Mouse (Mus musculus): Measurements from ENCODE around the gene Gm13304.
"Not testable (repeated sequence)": the region's sequence is repeated elsewhere in the genome, so short reads cannot be mapped to it uniquely, and the experiment has no call there.

The Gm13304 gene

DNA sequence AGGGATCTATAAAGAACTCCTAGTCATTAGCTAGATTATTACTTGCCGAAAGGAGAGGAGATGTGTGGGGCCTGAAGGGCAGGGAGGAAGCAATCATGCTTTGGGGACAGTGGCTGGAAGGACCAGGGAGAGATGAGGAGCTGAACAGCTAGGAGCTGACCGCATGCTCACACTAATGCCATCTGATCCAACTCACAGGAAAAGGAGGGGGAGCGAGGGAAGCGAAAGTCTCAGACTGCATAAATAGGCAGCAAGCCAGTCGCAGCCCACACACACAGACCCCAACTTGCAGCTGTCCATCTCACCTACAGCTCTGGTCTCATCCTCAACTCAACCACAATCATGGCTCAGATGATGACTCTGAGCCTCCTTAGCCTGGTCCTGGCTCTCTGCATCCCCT is at the start of gene Gm13304:
Gene Gm13304, plus strand, starts transcription at position 301 of the 400 bp plus-strand sequence.
- DNase-seq = not testable (repeated sequence)

DNA sequence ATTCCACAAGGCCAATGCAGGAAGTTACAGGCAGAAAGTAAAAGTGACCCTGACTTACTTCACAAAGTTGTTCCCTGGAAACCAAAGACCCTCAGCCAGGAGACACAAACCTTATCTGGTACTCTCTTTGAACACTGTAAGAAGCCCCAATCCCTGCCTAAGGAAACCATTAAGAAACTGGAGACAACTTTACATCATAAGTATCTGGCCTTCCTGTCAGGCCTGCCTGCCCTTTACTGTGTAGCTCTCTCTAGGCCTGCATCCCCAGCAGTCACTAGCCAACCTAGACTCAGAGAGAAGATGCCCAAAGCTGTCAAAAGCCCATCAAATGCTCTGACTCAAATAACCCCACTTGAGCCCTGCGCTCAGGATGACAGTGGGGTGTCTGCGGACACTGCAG is 23.7 kb upstream of the Gm13304 start, which contains the start of gene Gm3893:
Gene Gm3893, plus strand, starts transcription at position 301 of the 400 bp plus-strand sequence.
- not testable (repeated sequence) for DNase-seq

DNA sequence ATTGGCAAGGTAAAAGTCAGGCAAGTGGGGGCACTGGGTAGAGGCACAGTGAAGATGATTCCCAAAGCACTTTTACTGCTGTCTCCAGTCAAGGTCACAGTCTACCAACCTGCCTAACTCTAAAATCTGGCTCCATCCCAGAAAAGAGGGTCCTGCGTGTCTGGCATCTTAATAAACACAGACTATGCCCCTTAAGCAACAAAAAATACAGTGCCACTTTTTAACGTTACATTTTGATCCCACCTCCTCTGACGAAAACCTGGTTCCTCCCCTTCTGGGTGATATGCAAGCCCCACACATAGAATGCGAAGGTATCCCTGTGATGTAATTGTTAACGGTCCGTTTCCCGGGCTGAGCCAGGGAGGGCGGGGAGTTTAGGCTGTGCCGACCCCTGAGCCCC is 38.5 kb downstream of the Gm13304 start, which contains the start of gene Gm13306:
Gene Gm13306, plus strand, starts transcription at position 301 of the 400 bp plus-strand sequence.
- DNase-seq = not testable (repeated sequence)
